Mouse (Mus musculus): ENCODE measurements around the gene Ormdl2. TPM values are rescaled to one million over a fixed set of nuclear protein-coding genes. Genes with fewer than 3 reads are reported as not detected.

Ormdl2 gene
- 16.4 and 19.8 TPM in 2 replicates for polyA plus RNA-seq (2012)

DNA sequence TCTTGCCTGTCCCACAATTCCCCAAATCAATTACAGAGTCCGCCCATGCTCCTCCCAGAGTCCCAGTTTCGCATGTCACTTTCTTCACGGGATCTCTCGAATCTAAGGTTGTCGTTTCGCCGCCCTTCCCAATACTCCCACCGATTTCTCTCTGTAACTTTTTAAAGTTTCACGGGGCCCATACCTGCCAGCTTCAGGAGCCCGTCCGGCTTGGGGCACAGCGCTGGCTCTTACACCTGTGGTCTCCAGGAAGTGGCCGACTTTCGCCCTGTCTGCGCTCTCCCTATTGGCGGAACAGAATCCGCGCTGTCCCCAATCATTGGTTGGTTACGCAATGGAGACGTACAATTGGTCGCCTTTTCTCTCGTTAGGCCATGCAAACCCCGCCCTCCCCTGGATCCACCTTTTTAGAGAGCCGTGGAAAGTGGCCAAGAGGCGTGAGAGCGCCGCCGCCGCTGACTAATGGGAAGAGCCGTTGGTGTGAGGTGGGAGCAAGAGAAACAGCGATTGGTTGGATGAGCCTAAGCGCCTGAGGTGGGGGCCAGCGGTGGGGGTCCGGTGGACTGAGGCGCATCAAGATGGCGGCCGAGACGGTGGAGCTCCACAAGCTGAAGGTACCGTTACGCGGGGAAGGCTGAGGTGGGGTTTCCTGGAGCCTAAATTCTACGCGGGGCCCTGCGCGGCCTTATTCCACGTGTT is at the start of gene Ormdl2:
TSS of gene Ormdl2 (minus strand) at position 288 of the 699 bp plus-strand sequence.
- TF ChIP-seq GATA1 (IDR thresholded peaks at IDR 0.05; ENCODE audit: low read length): no peak

- no peak for TF ChIP-seq GATA1 (IDR thresholded peaks at IDR 0.05; ENCODE audit: low read length)
Measured at GRCm38 (mm10) chr10:128870341-128870740, 48.9 kb upstream of the Ormdl2 start.

- no peak for TF ChIP-seq GATA1 (IDR thresholded peaks at IDR 0.05; ENCODE audit: low read length)
Measured at GRCm38 (mm10) chr10:128866518-128866917, 45.1 kb upstream of the Ormdl2 start.

DNA sequence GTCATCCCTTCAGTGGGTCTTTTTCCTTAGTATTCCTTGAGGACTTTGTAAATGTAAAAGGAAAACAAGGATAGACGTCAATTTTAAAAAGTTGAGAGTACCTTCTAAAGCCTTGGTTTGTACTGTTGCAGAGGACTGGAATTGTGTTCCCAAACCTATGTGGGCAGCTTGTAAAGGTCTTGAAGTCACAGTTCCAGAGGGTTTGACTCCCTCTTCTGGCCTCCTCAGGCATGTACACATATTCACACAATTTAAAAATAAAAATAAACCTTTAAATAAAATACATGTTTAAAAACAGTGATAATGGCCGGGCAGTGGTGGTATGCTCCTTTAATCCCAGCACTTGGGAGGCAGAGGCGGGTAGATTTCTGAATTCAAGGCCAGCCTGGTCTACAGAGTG is 44.6 kb upstream of the Ormdl2 start:
- no peak for TF ChIP-seq GATA1 (IDR thresholded peaks at IDR 0.05; ENCODE audit: low read length)

- no peak for TF ChIP-seq GATA1 (IDR thresholded peaks at IDR 0.05; ENCODE audit: low read length)
Measured at GRCm38 (mm10) chr10:128861176-128861575, 39.7 kb upstream of the Ormdl2 start.

DNA sequence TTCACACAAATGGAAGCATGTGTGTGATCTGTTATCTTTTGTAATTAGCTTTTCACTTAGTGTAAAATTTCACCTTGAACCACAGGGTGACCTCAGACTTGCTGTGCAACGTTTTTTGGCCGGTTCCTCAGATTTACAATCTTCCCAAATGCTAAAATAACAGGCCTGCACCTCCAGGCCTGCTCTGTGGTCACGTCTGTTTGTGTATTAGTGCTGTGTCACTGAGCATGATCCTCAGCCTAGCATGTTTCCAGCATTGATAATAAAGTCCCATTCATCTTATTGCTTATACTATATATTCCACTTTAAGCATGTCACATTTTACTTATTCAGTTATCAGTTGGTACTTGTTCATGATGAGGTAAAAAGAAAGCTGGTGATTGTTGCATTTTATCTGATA is 28.9 kb upstream of the Ormdl2 start:
- TF ChIP-seq GATA1 (IDR thresholded peaks at IDR 0.05; ENCODE audit: low read length): peak; percentile 35

- TF ChIP-seq GATA1 (IDR thresholded peaks at IDR 0.05; ENCODE audit: low read length): no peak
Measured at GRCm38 (mm10) chr10:128848426-128848825, 27.0 kb upstream of the Ormdl2 start.

- no peak for TF ChIP-seq GATA1 (IDR thresholded peaks at IDR 0.05; ENCODE audit: low read length)
Measured at GRCm38 (mm10) chr10:128846664-128847063, 25.2 kb upstream of the Ormdl2 start.

GRCm38 (mm10) chr10:128845516-128845915 is 24.1 kb upstream of the Ormdl2 start:
- no peak for TF ChIP-seq GATA1 (IDR thresholded peaks at IDR 0.05; ENCODE audit: low read length)

GRCm38 (mm10) chr10:128843260-128843659 is 21.8 kb upstream of the Ormdl2 start:
- TF ChIP-seq GATA1 (IDR thresholded peaks at IDR 0.05; ENCODE audit: low read length): no peak

DNA sequence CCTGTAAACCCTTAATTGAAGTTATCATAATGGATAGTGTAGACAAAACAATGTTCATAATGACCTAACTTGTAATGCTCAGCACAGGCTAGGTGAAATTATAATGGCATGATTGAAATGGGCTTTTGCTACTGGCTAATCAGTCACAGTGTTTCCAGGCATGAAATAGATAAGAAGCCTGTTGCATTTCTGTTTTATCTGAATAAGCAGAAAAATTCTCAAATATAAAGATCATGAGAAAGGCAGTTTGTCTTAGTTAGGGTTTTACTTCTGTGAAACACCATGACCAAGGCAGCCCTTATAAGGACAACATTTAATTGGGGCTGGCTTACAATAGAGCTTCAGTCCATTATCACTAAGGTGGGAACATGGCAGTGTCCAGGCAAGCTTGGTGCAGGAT is 19.2 kb upstream of the Ormdl2 start:
- TF ChIP-seq GATA1 (IDR thresholded peaks at IDR 0.05; ENCODE audit: low read length): no peak

DNA sequence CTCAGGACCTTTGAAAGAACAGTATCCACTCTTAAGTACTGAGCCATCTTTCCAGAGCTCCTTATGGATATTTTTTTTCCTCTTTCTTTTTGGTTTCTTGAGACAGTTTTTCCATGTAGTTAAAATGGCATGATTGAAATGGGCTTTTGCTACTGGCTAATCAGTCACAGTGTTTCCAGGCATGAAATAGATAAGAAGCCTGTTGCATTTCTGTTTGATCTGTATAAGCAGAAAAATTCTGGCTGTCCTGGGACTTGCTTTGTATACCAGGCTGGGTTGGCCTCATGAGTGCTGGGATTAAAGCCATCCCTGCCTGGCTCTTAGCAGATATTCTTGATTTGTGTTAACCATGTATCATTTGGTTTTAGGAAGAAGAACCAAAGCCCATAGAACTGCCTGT is 18.0 kb upstream of the Ormdl2 start:
- TF ChIP-seq GATA1 (IDR thresholded peaks at IDR 0.05; ENCODE audit: low read length): no peak

GRCm38 (mm10) chr10:128837400-128837799 is 16.0 kb upstream of the Ormdl2 start:
- TF ChIP-seq GATA1 (IDR thresholded peaks at IDR 0.05; ENCODE audit: low read length): no peak

DNA sequence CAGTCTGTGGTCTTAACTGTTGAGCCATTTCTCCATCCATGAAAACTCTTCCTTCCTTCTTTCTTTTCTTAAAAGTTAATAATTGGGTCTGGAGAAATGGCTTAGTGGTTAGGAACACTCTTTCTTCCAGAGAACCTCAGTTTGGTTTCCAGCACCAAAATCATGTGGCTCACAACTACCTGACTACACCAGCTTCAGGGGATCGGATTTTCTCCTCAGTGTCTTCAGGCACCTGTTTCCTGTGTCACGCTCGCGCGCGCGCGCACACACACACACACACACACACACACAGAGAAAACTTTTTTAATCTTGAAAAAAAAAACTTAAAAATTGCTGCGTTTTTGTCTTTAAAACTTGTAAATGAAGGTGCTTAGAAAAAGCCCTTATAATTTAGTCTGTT is 2.4 kb upstream of the Ormdl2 start:
- no peak for TF ChIP-seq GATA1 (IDR thresholded peaks at IDR 0.05; ENCODE audit: low read length)

DNA sequence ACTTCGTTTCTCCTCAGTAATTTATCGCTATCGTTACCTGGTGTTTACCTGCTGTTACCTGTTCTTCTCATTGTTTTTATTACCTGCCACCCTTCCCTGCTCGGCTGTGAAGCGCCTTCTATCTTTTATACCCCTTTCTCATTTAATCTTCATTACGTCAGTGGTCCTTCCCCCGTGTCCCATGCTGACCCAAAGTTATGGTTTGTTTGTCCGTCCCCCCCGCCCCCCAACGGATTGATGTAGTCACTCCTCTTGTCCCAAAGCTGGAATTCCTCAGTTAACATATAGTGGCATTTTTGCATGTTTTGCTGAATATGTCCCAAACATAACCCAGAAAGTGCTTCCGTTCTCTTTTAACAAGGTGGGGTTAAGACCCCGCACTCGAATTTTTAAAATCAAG is 690 bp upstream of the Ormdl2 start:
- no peak for TF ChIP-seq GATA1 (IDR thresholded peaks at IDR 0.05; ENCODE audit: low read length)

DNA sequence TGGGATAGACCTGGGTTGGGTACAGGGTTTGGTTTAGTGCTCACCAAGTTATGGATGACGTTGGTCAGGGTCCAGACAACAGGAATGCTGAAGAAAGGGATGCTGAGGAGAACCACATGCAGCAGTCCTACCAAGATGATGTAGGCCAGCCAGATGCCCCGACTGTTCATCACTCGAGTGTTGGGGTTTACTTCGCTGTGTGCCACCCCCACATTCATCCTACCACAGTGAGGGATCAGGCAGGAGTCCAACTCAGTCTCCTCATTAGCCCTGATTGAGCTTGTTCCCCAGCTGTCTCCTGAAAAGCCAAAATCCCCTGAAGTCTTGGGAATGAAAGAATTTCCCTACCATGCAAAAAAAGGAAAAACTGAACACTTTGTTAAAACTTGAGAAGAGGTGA is 1.2 kb downstream of the Ormdl2 start:
- no peak for TF ChIP-seq GATA1 (IDR thresholded peaks at IDR 0.05; ENCODE audit: low read length)

- TF ChIP-seq GATA1 (IDR thresholded peaks at IDR 0.05; ENCODE audit: low read length): no peak
Measured at GRCm38 (mm10) chr10:128817033-128817432, 4.4 kb downstream of the Ormdl2 start, which contains the start of gene Sarnp. Gene Sarnp (plus strand): TSS chr10:128817333.

GRCm38 (mm10) chr10:128807018-128807417 is 14.4 kb downstream of the Ormdl2 start:
- no peak for TF ChIP-seq GATA1 (IDR thresholded peaks at IDR 0.05; ENCODE audit: low read length)

Measured in G1E-ER4 (cell line).